Mouse (Mus musculus) embryonic fibroblast, embryonic 13.5 days (primary cell): ENCODE data around the gene Erbb3.

Experiments
- CTCF ChIP-seq: IDR thresholded peaks from 2 replicates; pipeline ENCODE4 v1.5.1; 2011; ENCODE audit warnings: mild to moderate bottlenecking, control low read depth, low read length, moderate library complexity, borderline replicate concordance; ENCODE audit not compliant: insufficient read depth
- POLR2A ChIP-seq: IDR thresholded peaks from 2 replicates; pipeline ENCODE4 v1.6.1; 2011; ENCODE audit warnings: low read depth, mild to moderate bottlenecking, control low read depth, low read length, moderate library complexity

DNA sequence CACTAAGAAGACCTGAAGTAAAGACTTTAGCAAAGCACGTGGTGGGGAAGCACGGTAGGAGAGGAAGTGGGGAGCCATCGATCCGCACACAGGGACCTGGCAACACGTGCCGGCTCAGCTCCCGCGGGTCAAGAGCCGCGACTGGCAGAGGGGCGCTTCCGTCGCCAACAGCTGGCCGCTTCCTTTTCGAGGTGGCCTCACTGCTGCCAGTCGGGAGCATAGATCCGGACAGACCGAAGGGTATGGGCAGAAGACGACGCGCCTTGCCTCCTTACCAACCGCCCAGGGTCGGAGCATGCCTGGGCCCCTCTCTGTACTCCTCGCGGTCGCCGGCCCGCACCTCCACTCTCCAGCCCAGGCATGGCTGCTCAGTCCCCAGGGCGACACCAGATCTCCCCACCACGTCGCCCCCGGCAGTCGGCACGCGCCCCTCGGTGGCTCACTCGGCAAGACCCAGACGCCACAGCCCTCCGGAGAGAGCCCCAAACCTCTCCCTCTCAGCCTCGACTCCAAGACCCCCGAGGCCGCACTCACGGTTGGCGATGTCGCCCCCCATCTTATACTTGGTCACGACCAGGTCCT, 24.2 kb downstream of the Erbb3 start:
- no peak for TF ChIP-seq CTCF
- TF ChIP-seq POLR2A: no peak
